Mouse (Mus musculus) colon, adult 2 months (tissue): Measurements from ENCODE around the gene Gm16485. TPM values are rescaled to one million over a fixed set of nuclear protein-coding genes. Genes with fewer than 3 reads are reported as not detected.

Experiments used
- polyA plus RNA-seq: library from polyadenylated mRNA; depleted of rRNA; stranded (reverse); fragments of >200 nt; gene quantifications from 2 replicates; pipeline ENCODE4 v1.2.3, GENCODE M21; 2012; rRNA removed

Gm16485 gene
- not detected in 2 replicates for polyA plus RNA-seq

DNA sequence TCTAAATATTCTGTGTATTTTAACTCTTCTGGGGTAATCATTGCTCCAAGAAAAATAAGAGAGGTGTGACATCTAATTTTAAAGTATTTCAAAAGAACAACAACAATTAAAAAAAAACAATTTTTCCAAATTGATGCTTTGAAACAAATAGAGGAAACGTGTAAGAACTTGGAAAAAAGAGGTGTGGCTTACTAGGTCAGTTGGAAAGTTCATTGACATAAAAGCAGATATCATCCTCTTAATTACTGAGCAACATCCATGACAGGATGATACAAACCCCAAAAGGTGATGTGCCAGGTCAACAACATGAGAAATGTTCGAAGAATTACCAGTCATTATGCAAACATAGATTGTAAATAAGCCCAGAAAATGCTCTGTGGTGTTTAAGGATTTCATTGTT is at the start of gene Gm16485:
Gm16485 (plus strand) TSS at position 301 of the 400 bp plus-strand sequence.

Other genes with a start within 250 kb of the Gm16485 start
- 0.05 TPM in 1 of 2 replicates, not detected in the other for gene Pgr, start 72.0 kb upstream of the Gm16485 start, polyA plus RNA-seq